9 mouse cellular contexts compared by ENCODE assay signal in genomic region chr1:73963626-73964025, GRCm38 (mm10).
DNase-seq lines count a peak whose midpoint lies in the region; ATAC-seq lines count a peak whose summit lies in the region.
"Had no signal": no experiment of that assay in that cellular context is flagged by ENCODE, and none has a peak within 500 bp of the region (broad histone marks: within the 10 kb centered on the region; RNA-seq: fewer than 3 reads in every experiment).

No protein-coding gene starts in this region.

- no peak overlapping the region for H3K4me3 ChIP-seq in neural tube, embryonic 13.5 days
- no peak overlapping the region for H3K4me3 ChIP-seq in forebrain, embryonic 16.5 days (replicated peaks; ENCODE audit: low read length)
- no peak overlapping the region for H3K4me3 ChIP-seq in hindbrain, embryonic 10.5 days
- no peak overlapping the region for H3K4me3 ChIP-seq in limb, embryonic 11.5 days (ENCODE audit: low read depth, low read length)
- H3K4me3 ChIP-seq in neural tube, embryonic 15.5 days (replicated peaks): no peak overlapping the region

- no peaks in the 10 kb centered on the region for H3K9me3 ChIP-seq in neural tube, embryonic 13.5 days
- H3K9me3 ChIP-seq in forebrain, embryonic 16.5 days (ENCODE audit: control insufficient read depth, low read length): no peaks in the 10 kb centered on the region
- H3K9me3 ChIP-seq in hindbrain, embryonic 10.5 days: no peaks in the 10 kb centered on the region
- H3K9me3 ChIP-seq in limb, embryonic 11.5 days (ENCODE audit: control insufficient read depth, low read length): no peaks in the 10 kb centered on the region
- no peaks in the 10 kb centered on the region for H3K9me3 ChIP-seq in neural tube, embryonic 15.5 days (replicated peaks)
- H3K9me3 ChIP-seq: G1E had no signal

- H3K4me2 ChIP-seq in neural tube, embryonic 13.5 days: 0 out of 2 replicates have a peak overlapping the region, but pooled peaks have one; percentile 20
- no peak overlapping the region for H3K4me2 ChIP-seq in forebrain, embryonic 16.5 days (ENCODE audit: low read length)
- H3K4me2 ChIP-seq in limb, embryonic 11.5 days (ENCODE audit: low read depth, severe bottlenecking): no peak overlapping the region
- peak overlapping the region; percentile 13; the same call in 1 of the 2 replicates for H3K4me2 ChIP-seq in neural tube, embryonic 15.5 days

- peak overlapping the region; percentile 55; the same call in 1 of the 2 replicates for H3K9ac ChIP-seq in neural tube, embryonic 13.5 days
- 0 out of 2 replicates have a peak overlapping the region, but pooled peaks have one; percentile 13 for H3K9ac ChIP-seq in forebrain, embryonic 16.5 days (replicated peaks; ENCODE audit: low read depth, low read length)
- no peak overlapping the region for H3K9ac ChIP-seq in limb, embryonic 11.5 days (ENCODE audit: low read length)
- no peak overlapping the region for H3K9ac ChIP-seq in neural tube, embryonic 15.5 days (replicated peaks)

- no peak for DNase-seq in neural tube, embryonic 10.5 days (ENCODE audit: extremely low spot score, low spot score)
- DNase-seq in hindbrain, embryonic 10.5 days (ENCODE audit: low spot score): no peak
- DNase-seq in limb, embryonic 11.5 days (ENCODE audit: low spot score): no peak
- DNase-seq in retina, embryonic 14.5 days (ENCODE audit: low spot score): no peak
- no peak for DNase-seq in T-cell, adult 2 months (ENCODE audit: low spot score)

- peaks cover 41% of the 10 kb centered on the region for H3K4me1 ChIP-seq in neural tube, embryonic 13.5 days (replicated peaks)
- peaks cover 14% of the 10 kb centered on the region for H3K4me1 ChIP-seq in forebrain, embryonic 16.5 days (replicated peaks; ENCODE audit: control insufficient read depth, insufficient read depth, low read length)
- peaks cover 55% of the 10 kb centered on the region for H3K4me1 ChIP-seq in hindbrain, embryonic 10.5 days (replicated peaks)
- H3K4me1 ChIP-seq in limb, embryonic 11.5 days (ENCODE audit: control insufficient read depth, insufficient read depth, low read length): peaks cover 34% of the 10 kb centered on the region
- H3K4me1 ChIP-seq in neural tube, embryonic 15.5 days: peaks cover 47% of the 10 kb centered on the region

- H3K27me3 ChIP-seq in neural tube, embryonic 13.5 days: no peaks in the 10 kb centered on the region
- H3K27me3 ChIP-seq in forebrain, embryonic 16.5 days (replicated peaks; ENCODE audit: control insufficient read depth, insufficient read depth, low read length): no peaks in the 10 kb centered on the region
- peaks cover 3% of the 10 kb centered on the region; the same call in 1 of the 2 replicates for H3K27me3 ChIP-seq in hindbrain, embryonic 10.5 days (ENCODE audit: insufficient read depth, poor library complexity, severe bottlenecking)
- no peaks in the 10 kb centered on the region for H3K27me3 ChIP-seq in limb, embryonic 11.5 days (ENCODE audit: control insufficient read depth, insufficient read depth, low read length)
- H3K27me3 ChIP-seq in neural tube, embryonic 15.5 days (replicated peaks): no peaks in the 10 kb centered on the region

- H3K36me3 ChIP-seq in neural tube, embryonic 13.5 days: no peaks in the 10 kb centered on the region
- H3K36me3 ChIP-seq in forebrain, embryonic 16.5 days (ENCODE audit: control insufficient read depth, insufficient read depth): no peaks in the 10 kb centered on the region
- H3K36me3 ChIP-seq in hindbrain, embryonic 10.5 days: no peaks in the 10 kb centered on the region
- no peaks in the 10 kb centered on the region; the same call in 1 of the 2 replicates for H3K36me3 ChIP-seq in limb, embryonic 11.5 days (ENCODE audit: control insufficient read depth, insufficient read depth, low read length)
- no peaks in the 10 kb centered on the region for H3K36me3 ChIP-seq in neural tube, embryonic 15.5 days
- H3K36me3 ChIP-seq: G1E had no signal

- peak overlapping the region; percentile 84 for H3K27ac ChIP-seq in neural tube, embryonic 13.5 days (replicated peaks)
- H3K27ac ChIP-seq in forebrain, embryonic 16.5 days (ENCODE audit: low read length): peak overlapping the region; percentile 60
- peak overlapping the region; percentile 78 for H3K27ac ChIP-seq in hindbrain, embryonic 10.5 days
- peak overlapping the region; percentile 80 for H3K27ac ChIP-seq in limb, embryonic 11.5 days (replicated peaks; ENCODE audit: low read depth, low read length)
- peak overlapping the region; percentile 84 for H3K27ac ChIP-seq in neural tube, embryonic 15.5 days (replicated peaks)

- WGBS in neural tube, embryonic 13.5 days: 40% methylated on average over 8 of the region's 8 CpGs
- 34% methylated on average over 8 of the region's 8 CpGs for WGBS in forebrain, embryonic 16.5 days
- WGBS in hindbrain, embryonic 10.5 days: 34% methylated on average over 8 of the region's 8 CpGs
- WGBS in limb, embryonic 11.5 days: 33% methylated on average over 8 of the region's 8 CpGs
- 35% methylated on average over 8 of the region's 8 CpGs for WGBS in neural tube, embryonic 15.5 days

- ATAC-seq in neural tube, embryonic 13.5 days (ENCODE audit: low read depth): no peak
- peak; percentile 21; the same call in 1 of the 2 replicates for ATAC-seq in forebrain, embryonic 16.5 days
- ATAC-seq in limb, embryonic 11.5 days (ENCODE audit: insufficient number of reproducible peaks, low FRiP score, low TSS enrichment, low read depth): no peak
- 0 out of 2 replicates have a peak, but pooled peaks have one; percentile 35 for ATAC-seq in neural tube, embryonic 15.5 days (ENCODE audit: low FRiP score)

Comparison
In these comparisons a context has a peak if more than half of its experiments do, and no peak if none do; other contexts are left out.
1. ATAC-seq: peak in forebrain, embryonic 16.5 days (single experiment) and neural tube, embryonic 15.5 days (single experiment); none in neural tube, embryonic 13.5 days (single experiment) and limb, embryonic 11.5 days (single experiment).
2. H3K9ac ChIP-seq: peak in neural tube, embryonic 13.5 days (single experiment) and forebrain, embryonic 16.5 days (single experiment); none in limb, embryonic 11.5 days (single experiment) and neural tube, embryonic 15.5 days (single experiment).
3. H3K4me2 ChIP-seq: peak in neural tube, embryonic 13.5 days (single experiment) and neural tube, embryonic 15.5 days (single experiment); none in forebrain, embryonic 16.5 days (single experiment) and limb, embryonic 11.5 days (single experiment).
4. Peak in every context shown above with its lines, with median percentiles within 50 percentile points of each other: H3K27ac ChIP-seq.